Mouse (Mus musculus): Measurements from ENCODE around the gene Stpg4.

Stpg4 gene

DNA sequence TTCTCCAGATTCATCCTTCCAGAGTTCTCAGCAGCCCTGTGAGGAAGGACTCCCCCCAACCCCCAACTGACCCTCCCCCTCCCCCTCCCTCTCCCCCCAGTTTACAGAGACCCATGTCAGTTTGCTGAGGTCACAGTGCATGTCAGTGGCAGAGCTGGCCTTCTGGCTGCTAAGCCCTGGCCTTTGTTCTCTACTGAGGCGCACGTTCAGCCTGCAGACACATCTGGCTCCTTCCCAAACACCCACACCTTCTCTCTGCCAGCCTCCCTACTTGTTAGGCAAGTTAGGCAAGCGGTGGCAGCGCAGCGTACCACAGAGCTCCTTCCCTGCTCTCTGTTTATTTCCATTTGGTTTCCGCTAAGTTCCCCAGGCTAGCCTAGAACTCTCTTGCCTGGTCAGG is 50.0 kb downstream of the Stpg4 start:
- DNase-seq: no peak

GRCm38 (mm10) chr17:87376831-87377471 is 50.6 kb downstream of the Stpg4 start:
- no peak for DNase-seq

- no peak for DNase-seq
Observed at GRCm38 (mm10) chr17:87375941-87376511, 51.5 kb downstream of the Stpg4 start.

- DNase-seq: no peak
Observed at GRCm38 (mm10) chr17:87373327-87373726, 54.2 kb downstream of the Stpg4 start.

DNA sequence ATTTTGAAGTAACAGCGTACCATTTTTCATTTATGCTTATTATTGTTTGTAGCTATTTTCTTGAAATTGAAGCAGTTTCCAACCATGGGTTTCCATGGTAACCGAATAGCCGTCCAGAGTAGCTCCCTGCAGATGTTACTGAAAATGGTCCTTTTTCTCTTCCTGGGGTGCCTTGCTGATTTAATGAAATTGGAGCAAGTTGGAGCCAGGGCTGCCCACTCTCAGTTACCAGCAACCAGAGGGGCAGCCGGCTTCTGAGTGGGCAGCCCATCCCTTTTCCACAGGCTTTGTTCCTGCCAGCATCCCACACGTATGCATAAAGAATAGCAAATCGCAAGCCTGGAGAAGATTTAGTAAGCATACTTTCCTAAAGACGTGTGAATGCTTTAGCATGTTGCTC is 55.4 kb downstream of the Stpg4 start:
- no peak for DNase-seq

DNA sequence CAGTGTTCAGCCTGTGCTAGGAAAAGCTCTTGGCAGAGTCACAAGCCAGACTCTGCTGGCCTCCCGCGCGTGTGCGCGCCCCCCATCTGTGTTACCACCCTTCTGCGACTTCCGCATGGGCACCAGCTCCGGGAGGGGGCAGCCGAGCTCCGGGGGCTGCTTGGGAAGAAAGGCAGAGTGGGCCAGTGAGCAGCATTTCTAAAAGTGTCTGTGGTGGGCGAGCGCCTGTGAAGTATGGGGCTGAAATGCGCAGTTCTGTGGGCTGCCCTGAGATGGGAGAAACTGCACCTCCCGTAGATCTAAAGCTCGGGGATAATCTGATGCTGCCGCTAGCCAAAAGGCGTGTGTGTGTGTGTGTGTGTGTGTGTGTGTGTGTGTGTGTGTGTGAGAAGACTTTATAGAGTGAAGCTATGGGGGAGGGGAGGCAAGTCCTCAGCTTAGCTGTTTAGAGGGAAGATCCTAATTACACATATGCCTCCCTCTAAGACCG is 58.2 kb downstream of the Stpg4 start:
- no peak for DNase-seq

GRCm38 (mm10) chr17:87368481-87368880 is 59.1 kb downstream of the Stpg4 start:
- DNase-seq: no peak

DNA sequence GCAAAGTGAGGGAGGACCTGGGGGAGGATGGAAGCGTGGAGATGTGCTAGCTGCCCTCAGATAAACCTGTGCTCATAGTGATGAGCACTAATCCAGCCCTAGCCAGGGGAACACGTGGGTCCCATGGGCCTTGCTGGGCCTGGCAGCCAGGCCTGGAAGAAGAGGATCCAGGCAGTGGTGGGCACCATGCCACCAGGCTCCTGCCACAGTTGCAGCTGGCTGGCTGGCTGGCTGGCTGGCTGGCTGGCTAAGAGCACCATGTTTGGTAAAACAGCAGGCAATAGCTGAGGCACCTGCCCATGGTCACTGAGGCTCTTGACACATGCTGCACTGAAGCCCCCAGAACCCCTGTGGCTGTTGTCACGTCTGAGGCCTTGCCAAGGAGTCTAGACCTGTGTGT is 59.9 kb downstream of the Stpg4 start:
- DNase-seq: no peak

GRCm38 (mm10) chr17:87367228-87367627 is 60.3 kb downstream of the Stpg4 start:
- DNase-seq: no peak

DNA sequence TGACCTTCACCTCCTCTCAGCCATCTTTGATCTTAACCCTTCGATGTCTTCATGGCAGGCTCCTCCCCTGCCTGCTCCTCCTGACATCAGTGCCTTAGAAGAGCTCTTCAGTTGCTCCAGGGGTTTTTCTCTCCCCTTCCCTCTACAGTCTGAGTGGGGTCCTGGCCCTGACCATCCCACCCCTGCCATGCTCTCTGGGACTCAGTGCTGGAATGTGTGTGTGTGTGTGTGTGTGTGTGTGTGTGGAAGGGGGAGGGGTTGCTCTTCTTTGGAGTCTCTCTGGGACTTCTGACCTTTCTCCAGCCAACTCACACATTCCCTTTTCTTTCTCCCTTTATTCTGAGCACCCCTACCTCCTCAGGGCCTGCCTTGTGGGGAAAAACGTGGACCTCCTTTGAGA is 61.0 kb downstream of the Stpg4 start:
- DNase-seq: no peak

- no peak for DNase-seq
Observed at GRCm38 (mm10) chr17:87365268-87365667, 62.3 kb downstream of the Stpg4 start.

- DNase-seq: no peak
Observed at GRCm38 (mm10) chr17:87364108-87364507, 63.4 kb downstream of the Stpg4 start.

- peak; percentile 46 for DNase-seq
Observed at GRCm38 (mm10) chr17:87361132-87361531, 66.4 kb downstream of the Stpg4 start.

DNA sequence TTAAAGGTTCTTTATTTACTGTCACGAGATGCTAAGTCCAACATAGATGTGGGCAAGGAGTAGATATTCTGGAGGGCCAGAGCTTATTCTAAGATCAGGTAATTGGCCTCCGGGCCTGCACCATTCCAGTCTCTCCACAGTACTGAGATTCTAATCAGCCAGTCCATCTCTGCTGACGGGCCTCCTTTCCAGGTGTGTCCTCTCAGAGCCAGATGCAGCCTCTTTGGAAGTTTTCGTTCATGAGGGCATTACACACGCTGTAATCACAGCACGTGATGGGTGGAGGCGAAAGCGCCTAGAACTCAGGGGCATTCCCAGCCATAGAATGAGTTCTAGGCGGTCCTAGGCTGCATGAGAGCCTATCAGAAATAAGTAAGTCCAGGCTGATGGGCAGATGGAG is 70.0 kb downstream of the Stpg4 start:
- DNase-seq: no peak

- DNase-seq: no peak
Observed at GRCm38 (mm10) chr17:87356261-87356660, 71.3 kb downstream of the Stpg4 start.

GRCm38 (mm10) chr17:87355456-87355855 is 72.1 kb downstream of the Stpg4 start:
- DNase-seq: no peak

DNA sequence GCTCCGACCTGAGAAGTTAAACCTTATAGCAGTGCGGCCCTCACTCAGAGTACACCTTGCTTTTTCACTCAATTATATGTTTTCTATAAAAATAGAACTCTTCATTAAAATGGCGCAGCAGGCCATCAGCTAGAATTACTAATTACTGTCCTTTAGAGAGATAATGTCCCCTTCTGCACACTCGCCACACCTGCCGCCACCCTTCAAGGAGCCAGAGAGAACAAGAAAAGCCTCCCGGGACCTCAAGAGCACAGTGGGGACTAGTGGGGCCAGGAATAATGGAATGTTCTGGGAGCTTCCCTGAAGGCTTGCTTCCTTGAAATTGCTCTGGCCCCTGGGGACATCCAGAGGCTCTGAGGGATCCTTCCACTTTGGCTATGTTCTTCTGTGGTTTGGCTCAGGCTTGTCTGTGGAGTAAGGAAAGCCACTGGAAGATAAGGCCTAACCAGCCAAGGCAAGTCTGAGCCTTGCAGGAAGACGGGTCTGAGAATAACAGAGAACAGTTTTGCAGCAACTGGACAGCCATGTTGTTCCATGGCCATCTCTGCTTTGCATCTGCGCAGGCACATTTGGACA is 73.7 kb downstream of the Stpg4 start:
- DNase-seq: no peak

GRCm38 (mm10) chr17:87352898-87353225 is 74.7 kb downstream of the Stpg4 start:
- DNase-seq: no peak

DNA sequence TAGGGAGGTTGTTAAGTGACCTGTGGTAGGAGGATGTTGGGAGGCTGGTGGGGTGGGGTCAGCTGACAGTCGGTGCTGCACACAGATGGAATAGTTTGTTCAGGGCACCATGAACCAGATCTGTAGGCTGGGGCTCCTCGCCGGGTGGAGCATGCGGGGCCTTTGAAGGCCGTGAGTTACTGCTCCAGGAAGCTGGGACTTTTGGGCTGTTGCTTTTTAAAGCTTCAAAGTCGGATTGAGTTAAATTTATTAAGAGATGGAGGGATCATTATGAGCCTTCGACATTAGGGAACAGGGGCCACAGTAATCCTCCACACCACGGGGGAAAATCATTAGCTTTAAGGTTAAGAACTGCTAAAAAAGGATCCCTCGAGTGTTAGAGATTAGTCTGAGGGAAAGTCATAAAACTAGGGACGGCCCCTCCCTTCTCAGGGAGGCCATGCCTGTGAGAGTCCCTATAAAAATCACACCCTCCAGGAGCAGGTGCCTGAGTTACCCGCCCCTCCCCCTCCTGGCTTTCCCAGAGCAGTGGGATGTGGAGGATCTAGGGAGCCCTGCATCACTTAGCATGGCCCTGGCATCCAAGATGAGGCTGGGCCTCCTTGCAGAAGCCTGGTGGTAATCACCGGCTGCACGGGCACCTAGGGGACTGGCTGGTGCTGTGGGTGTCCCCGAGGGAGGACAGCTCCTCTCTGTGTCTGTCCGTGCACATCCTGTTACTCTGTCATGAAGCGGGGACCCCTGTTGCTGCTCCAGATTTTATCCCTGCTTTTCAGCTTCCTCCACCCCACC is 75.2 kb downstream of the Stpg4 start:
- DNase-seq: no peak

GRCm38 (mm10) chr17:87351241-87352105 is 76.1 kb downstream of the Stpg4 start:
- DNase-seq: no peak

GRCm38 (mm10) chr17:87350471-87351240 is 76.9 kb downstream of the Stpg4 start:
- DNase-seq: no peak

GRCm38 (mm10) chr17:87349575-87349974 is 78.0 kb downstream of the Stpg4 start:
- DNase-seq: no peak
